Mouse (Mus musculus) kidney, adult 8-10 months (tissue): Measurements from ENCODE around the gene Dpep1.
"Not testable (repeated sequence)": the region's sequence is repeated elsewhere in the genome, so short reads cannot be mapped to it uniquely, and the experiment has no call there.

Experiments
- DNase-seq, 2 experiments: peaks; one replicate each; pipeline ENCODE4 v3.0.0; 2022

The Dpep1 gene

DNA sequence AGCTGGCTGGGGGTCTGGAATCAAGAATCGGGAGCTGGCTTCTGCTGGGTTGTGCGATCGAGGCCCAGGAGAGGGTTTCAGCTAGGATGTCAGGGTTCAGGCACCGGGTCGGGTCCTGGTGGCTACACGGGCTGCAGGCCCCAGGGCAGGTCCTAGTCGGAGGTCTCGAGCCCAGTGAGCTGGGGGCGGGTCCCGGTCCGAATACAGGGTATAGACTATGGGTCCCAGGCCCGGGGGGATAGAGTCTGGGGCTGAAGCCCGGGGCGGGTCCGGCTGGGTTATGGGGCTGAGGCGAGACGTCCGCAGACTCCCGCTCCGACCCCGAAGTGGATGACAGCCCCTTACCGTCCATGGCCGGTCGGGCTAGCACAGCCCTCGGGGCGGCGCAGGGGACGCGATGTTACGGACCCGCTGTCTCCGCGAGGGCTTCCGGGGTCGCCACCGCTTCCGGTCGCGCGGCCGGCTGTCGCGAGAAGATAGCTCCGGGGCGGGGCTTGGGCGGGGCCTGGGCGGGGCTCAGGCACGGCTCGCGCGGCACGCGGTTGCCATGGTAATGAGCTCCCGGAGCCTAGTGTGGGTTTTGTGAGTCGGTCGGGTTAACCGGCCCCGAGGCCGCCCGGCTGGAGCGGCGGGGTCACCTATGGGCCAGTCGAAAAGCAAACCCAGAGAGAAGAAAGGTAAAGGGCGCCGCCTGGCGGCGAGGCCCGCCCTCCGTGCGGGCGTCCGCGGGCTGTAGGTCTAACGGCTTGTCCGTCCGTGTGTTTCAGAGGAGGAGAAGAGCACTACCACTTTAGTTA is 26.5 kb downstream of the Dpep1 start, which contains the start of the genes Chmp1a and Spata33:
TSS of gene Chmp1a (minus strand) at position 443 of the 797 bp plus-strand sequence.
TSS of gene Spata33 (plus strand) at position 512 of the 797 bp plus-strand sequence.
- peak; percentile 94 to 96 for DNase-seq

DNA sequence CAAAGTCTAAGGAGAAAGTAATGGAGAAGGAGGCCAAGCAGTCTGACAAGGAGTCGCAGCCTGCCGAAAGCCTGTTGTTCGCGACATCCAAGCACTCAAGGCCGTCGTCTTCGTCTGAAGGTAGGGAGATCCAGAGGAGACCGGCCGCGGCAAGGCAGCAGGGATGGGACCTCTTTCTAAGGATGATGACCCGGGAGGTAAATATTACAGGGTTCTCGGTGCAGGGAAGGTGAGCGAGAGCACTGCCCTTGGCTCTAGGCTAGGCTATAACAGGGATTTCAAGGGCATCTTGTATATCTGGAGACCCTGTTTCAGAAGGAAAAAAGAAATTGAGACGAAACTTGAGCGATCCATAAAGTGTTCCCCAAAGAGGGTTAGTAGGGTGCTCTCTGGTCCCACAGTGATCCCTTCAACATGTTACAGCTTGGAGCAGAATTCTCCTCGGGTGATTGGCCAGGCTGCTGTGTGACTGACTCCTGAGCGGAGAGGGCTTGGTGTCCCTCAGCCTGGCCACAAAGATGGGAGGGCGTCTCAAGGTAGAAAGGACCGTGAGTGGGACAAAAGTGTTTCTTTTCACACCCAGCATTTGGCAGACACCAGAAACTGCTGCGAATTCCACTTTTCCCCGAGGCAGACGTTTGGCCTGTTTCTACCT is 27.2 kb downstream of the Dpep1 start:
- no peak for DNase-seq

DNA sequence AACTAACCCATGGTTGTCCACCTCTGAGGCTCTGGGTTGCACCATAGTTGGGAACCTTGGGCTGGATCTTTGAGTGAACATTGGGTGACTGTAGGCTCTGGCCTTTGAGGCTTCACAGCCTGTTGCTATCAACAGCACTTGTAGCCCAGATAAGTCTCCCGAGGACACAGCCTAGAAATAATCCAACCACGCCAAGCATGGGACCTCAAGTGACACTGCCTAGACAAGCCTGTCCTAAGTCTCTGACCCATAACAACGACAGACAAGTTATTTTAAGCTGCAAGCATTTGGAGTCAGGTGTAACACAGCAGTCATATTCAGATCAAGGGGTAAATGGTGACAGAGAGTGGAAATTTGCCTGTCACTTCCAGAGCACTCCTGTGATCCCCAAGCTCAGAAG is 29.4 kb downstream of the Dpep1 start:
- no peak for DNase-seq

DNA sequence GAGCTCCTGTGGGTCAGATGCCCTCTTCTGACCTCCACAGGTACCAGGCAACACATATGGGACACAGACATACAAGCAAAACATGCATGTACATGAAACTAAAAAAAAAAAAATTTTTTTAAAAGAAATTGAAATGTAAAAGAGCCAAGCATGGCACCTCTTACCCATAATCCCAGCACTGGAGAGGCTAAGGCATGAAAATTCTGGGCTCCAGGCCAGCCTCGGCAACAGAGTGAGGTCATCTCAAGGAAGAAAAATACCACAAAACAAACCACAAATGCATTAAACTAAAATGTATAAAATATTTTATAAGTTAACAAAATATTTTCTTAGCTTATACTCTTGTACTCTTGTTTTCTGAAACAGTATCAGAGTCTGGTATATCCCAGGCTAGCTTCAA is 34.9 kb downstream of the Dpep1 start:
- no peak for DNase-seq

DNA sequence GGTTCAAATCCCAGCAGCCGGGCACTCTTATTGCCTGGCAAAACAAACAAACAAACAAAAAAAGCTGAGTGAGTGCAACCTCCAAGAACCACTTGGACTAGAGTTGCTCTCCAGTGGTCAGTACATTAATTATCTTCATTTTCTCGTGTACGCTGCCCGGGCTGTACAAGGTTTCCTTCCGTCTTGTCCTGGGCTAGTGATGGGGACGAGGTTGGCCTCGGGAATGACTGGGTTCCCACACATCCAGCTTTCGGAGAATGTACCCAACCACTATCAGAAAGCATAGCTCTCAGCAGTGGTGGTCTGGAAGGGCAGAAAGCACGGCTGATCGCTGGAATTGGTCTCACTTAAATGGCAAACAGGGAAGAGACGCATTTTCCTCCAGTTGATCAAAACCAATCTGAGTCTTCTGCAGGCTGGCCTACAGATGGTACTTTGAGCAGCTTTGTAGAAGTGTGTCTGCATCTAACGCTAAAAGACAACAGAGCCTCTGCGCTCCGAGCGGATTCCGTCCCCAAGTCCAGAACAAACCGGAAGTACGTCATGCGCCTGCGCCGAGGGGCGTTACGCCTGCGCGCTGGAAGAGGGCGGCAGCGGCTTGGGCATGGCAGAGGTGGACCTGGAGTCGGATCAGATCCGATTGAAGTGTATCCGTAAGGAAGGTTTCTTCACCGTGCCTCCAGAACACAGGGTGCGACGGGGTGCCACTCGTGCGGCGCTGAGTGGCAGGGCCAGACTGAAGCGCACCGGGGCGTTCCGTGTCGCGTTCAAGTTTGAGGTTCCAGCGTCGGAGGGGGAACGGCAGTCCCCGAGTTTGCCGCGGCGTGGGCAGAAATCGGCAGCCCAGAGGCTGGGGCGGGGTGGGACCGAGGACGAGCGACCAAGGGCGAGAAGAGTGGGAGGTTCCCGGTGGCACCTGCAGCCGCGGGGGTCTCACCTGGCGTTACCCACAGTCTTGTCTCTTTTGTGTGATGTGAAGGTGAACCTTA is 38.5 kb downstream of the Dpep1 start, which contains the start of gene Cdk10:
TSS of gene Cdk10 (plus strand) at position 565 of the 989 bp plus-strand sequence.
- DNase-seq, result peak; percentile 90 to 94

DNA sequence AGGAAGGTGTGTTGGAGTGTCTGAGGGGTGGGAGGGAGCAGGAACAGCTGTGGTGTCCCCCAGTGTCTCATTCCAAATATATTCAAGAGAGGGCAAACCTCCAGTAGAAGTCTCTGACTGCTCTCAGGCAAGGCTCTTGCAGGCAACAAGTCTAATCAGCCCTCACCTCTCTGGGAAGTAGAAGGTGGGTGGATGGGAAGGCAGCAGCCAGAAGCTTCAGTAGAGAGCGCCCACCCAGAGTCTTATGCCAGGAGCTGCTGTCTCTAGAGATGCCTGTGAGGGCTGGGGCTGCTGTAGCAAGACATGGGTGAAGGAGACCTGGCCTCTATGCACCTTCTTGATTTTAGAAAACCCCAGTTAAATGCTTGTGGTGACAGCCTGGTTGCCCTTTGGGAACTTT is 42.4 kb downstream of the Dpep1 start:
- no peak for DNase-seq

DNA sequence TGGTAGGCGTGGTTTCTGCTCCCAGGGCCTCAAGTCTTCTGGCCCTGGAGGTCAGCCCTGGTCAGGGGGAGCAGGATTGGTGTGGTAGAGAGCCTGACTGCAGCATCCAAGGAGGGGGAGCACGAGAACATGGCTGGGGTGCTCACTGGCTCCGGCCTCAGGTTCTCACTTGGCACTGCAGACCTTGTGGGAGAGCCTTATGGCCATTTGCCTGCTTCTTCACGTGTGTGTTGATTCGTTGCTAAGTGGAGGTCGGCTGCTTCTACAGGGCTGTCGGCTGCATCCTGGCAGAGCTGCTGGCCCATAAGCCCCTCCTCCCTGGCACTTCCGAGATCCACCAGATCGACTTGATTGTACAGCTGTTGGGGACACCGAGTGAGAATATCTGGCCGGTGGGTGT is 44.3 kb downstream of the Dpep1 start:
- not testable (repeated sequence) for DNase-seq

DNA sequence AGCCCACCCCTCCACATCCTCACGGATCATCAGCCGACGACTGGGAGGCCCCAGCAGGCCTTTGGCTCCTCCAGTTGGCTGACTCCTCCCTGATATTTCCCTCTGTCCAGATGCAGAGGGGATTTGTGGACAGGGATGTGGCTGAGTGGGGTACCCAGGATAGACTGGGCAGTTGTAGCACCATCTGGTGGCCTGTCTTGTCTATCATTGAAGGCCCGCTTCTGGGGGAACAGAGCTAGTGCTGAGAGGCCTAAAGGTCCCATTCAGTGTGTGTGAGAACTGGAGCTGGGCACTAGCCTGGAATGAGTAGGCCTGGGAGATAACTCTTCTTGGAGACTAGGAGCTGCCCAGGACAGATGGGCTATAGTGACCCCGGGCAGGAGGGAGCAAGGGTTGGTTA is 45.7 kb downstream of the Dpep1 start:
- DNase-seq, result no peak

DNA sequence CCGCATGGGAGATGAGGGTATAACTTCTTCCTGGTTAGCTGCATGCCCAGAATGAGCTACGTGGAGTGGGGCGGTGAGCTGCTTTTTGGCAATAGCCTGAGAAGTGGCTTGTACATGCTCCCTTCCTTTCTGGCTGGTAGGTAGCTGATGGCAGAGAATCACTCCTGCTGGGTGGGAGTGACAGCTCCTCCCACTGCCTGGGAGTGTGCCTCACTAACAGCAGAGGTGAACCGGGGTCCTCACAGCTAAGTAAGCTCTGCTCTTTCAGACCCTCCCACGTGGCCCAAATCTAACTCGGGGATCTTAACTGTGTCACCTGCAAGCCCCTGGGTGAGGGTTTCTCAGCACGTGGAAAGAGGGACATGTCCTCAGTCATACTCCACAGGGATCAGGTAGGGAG is 46.5 kb downstream of the Dpep1 start:
- no peak for DNase-seq

DNA sequence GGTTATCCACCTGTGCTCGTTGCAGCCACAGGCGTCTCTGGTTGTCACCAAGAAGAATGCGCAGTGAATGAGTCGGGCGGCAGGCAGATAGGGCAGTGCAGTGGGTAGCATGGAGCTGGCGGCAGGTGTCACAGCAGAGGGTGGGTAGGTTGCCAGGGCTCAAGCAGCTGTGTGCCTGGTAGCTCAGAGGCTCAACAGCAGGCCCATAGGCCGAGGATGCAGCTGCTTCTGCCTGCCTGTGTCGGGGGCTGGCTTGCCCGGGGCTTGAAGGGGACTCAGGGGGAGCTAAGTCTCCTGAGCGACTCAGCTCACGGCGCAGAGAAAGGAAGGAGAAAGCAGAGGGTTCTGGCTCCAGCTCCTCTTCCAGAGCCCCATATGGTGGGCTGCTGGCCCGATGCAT is 47.3 kb downstream of the Dpep1 start:
- DNase-seq, result no peak

DNA sequence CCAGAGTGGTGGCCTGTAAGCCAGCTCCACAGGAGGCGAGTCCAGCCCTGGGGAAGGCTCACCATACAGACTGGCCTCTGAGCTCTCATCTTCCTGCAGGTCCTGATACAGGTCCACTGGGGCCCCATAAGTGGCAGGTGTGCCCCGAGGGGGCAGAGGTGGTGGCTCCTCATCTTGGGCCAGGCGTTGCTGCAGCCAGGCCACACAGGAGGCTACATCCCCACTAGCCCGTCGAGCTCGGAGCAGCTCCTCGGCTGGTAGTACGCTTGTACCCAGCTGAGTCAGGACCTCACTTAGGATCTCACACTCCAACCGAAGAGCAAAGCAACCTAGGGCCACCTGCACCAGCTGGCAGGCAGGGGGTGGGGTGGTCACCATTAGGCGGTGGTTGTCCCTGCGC is 47.7 kb downstream of the Dpep1 start:
- DNase-seq, result no peak

DNA sequence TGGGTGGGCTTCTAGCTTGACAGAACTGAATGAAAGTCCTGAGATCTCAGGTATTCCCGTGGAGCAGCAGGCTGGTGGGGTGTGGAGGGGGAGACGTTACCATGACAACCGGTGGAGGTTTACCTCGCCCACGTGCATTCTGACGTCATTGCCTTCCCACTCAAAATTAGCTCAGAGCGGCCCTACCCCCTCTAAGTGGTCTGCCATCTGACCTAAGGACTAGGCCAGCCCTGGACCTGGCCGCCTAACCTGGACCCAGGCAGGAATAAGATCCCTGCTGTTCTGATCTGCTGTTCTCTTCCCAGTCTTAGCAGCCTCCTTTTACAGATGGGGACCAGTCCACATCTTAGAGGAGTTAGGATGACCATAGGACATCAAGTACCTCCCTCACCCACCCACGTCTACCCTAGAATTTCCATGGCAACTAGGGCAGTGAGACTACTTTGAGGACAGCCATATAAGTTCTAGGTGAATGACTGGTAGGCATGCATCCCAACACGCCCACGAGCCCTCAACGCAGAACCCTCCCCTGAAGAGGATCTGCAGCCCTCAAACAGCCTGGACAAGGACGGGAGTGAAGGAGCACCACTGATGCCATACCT is 49.0 kb downstream of the Dpep1 start:
- DNase-seq, result no peak

DNA sequence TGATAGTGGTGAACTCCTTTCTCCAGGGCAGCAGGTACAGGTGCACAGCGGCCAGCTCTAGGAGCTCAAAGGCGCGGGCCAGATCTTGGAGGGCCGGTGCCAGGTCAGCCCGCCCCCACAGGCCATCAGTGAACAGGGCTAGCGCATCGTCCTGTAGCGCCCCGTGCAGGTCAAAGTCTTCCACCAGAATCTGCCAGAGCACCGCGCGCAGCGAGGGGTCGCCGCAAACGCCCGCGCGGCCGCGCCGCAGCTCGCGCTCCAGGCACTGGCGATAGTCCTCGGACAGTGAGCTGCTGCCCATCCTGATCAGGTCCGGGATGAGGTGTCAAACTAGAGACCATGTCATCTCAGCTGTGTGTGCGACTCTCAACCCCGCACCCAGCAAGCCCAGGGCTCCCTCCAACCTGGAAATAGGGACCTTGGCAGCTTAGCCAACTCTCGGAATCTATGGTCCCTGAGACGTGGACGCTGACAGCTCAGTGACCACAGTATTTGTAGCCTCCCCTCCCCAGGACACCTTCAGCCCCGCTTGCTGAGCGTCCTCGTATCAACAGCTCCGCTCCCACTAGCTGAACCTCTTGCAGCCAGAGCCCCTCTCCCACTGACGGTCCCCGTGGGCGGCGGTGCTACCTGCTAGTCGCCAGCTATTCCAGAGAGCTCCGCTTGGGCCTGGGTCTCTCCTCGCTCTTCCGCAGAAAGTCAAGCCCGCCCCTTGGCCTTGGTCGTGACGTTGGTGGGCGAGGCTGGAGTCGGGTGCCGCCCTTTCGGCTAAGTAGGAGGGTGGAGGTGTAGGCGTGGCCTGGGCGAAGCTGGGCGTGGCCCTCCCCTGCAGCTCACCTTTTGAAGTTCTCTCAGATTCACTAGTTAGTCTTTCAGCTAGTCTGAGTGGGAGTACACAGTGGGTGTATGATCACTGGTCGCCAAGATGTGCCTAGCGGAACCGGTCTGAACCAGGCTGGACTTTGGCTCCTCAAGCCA is 49.8 kb downstream of the Dpep1 start, which contains the start of gene Spata2l:
TSS of gene Spata2l (minus strand) at position 714 of the 978 bp plus-strand sequence.
- peak; percentile 95 for DNase-seq

DNA sequence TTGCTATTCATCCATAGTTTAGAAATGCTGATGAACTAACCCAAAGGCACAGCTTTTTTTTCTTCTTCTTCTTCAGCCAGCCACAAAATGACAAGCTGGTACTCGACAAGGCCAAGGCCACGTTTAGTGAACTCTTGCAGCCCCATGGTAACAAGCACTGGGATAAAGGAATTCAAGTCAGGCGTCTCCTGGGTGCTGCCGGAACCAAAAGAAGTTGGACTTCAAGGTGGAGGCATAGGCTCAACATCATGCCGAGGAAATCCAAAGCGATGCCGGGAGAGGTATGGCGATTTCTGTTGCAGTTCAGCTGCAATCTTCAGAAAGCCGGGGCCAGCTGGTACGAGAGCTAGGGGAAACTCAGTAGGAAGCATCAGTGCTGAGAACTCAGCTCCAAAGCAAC is 53.4 kb downstream of the Dpep1 start:
- no peak for DNase-seq

DNA sequence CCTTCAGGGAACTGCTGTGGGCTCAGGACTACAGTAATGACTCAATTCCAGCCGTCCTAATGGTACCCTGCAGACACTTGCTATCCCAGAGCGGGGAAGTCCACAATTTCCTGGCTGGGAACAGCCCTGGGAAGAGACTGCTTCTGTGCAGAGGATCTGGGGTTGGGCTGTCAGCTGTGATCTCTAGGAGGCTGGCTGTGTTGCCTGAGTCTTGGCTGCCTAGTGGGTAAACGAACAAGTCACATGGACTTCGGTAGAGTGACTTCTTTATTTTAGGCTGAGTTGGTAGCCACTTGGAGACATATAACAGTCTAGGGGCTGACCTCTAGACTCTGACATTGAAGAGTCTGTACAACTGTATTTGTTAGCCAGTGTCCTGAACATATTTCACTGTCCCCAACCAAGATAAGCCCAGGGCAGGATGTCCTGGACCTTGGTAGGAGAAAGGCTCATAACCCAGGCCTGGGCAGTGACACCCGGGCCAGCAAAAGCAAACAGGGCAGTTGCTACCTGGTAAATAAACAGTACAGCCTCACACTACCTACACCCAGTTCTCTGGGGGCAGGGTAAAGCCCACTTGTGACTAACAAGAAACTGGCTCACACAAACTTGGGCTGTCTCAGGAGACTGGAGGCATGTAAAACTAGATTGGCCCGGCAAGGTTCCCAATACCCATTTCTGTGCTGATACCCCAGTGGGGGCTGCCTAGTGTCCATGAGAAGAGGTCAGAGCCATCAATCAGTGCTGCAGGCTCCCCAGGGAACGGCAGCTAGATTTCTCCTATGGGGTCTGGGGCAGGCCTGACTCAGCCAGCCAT is 56.3 kb downstream of the Dpep1 start:
- no peak for DNase-seq

DNA sequence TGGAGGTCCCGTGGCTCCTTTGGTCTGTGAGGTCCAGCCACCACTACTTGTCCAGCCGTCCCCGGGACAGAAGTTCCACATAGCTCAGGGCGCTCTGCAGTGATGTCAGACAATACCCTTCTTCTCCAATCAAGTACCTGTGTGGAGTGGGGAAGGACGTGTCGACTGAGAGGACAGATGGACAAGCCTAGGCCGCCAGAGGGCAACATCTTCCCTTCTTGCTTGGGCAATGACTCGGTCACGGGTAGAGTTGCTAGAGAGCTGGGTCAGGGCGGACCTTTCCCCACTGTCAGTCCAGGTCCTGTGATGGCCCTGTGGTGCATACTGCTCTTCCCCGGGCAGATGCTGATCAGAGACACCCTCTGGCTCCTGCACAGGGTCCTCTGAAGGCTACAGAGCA is 57.0 kb downstream of the Dpep1 start:
- no peak for DNase-seq

DNA sequence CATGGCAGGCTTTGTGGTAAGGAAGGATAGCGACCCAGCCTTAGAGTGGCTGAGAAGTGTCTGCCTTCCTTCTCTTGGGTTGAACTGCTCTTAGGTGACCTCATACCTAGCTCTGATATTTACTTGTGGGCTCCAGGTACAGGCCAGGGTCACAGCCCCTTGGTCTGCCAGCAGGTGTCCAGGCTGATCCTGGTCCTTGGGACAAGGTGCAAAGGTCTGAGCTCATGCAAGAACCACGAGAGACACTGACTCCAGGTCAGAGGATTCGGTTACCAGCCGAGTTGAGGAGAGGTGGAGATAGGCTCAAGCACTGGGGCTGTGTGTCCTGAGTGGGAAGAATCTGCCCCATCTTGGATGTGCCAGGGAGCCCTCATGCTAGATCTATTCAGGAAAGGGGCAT is 58.3 kb downstream of the Dpep1 start:
- DNase-seq, result peak; percentile 63 to 68

DNA sequence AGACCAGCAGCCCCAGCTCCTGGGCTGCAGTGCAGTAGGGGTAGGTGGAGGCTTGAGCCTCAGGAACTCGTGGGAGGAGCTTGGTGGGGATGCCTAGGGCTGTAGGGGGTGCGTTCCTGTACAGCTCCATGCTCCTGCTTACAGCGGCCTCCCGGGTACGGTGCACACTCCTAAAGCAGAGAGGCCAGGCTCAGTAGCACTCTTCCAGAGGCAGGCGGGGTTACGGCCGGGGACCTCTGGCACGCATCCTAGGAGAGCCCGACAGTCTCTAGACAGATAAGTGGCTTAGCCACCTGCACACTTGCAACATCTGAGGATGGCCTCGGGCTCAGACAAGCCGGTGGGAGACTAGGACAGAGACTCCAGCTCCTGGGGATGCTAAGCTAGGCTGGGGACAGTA is 59.5 kb downstream of the Dpep1 start:
- DNase-seq, result no peak

DNA sequence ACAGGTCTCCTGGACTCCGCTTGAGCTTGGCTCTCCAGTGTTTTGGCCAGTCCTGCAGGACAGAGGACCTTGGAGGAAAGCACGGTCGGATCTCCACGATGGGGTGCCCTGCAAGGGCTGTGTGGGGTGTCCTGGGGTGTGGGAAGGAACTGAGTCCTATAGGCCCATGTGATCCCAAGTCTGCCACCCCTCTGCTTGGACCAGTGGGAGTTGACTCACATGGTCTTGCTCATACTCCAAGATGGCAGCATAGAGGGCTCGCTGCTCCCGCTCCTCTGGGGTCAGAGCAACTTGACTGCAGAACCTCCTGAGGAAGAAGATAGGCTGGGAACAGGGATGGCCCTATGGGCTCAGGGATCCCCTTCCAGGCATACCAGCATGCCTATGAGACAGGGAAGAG is 61.7 kb downstream of the Dpep1 start:
- DNase-seq, result no peak

DNA sequence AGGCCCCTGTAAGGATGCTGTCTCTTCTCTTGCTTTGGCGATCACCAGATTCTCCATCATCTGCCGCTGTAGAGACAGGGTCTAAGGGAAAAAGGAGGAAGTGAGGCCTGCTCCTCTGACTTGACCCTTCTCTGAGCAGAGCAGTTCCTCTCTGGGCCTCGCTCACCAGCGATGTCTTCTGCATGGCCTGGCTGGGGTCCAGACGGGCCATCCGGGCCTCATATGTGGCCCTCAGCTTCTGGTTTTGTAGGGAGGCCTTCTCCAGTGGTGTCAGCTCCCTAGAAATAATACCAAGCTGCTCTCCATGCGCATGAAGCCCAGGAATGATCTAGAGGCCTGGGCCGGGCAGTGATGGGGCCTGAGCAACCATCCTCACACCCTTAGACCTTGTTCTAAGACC is 62.6 kb downstream of the Dpep1 start:
- DNase-seq, result no peak
